Mouse (Mus musculus): ENCODE measurements around the gene Zfp275. TPM values are rescaled to one million over a fixed set of nuclear protein-coding genes. Genes with fewer than 3 reads are reported as not detected.

The Zfp275 gene
- polyA plus RNA-seq, 1 experiment from 2014 or later, result 20.2 TPM

DNA sequence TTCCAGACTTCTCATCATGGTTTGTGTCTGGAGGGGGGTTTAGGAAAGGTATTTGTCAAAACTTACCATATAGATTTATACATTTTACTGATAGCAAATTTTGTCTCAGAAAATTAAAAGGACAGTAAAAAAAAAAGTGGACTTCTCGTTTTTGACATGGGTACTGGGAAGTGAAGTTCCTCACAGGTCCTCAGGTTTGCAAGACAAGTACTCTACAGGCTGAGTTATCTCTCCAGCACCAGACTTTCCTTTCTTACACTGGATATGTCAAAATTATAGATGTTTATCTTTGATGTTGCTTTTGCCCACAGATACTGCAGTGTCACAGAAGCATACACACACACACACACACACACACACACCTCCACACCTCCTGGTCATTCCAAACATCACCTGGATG is 948 bp upstream of the Zfp275 start:
- Histone ChIP-seq H3K4me3 (ENCODE audit: low read depth, low read length) (no peak overlapping the region), H3K4me2 (ENCODE audit: low read depth, low read length) (no peak overlapping the region), H3K9ac (replicated peaks; ENCODE audit: low read length) (no peak overlapping the region), H3K27ac (replicated peaks; ENCODE audit: low read depth, low read length) (no peak overlapping the region), H3K9me3 (replicated peaks; ENCODE audit: control insufficient read depth, low read length) (no peaks in the 10 kb centered on the region), H3K4me1 (ENCODE audit: control insufficient read depth, insufficient read depth, low read length) (no peaks in the 10 kb centered on the region), H3K27me3 (ENCODE audit: control insufficient read depth, insufficient read depth, low read length) (no peaks in the 10 kb centered on the region), H3K36me3 (replicated peaks; ENCODE audit: control insufficient read depth, insufficient read depth, low read depth, low read length) (no peaks in the 10 kb centered on the region)
- DNase-seq (ENCODE audit: low spot score) (no peak), ATAC-seq (replicated peaks; ENCODE audit: insufficient number of reproducible peaks, low FRiP score, low TSS enrichment, low read depth) (no peak)
- WGBS, result 64% methylated on average over 1 of the region's 1 CpGs

DNA sequence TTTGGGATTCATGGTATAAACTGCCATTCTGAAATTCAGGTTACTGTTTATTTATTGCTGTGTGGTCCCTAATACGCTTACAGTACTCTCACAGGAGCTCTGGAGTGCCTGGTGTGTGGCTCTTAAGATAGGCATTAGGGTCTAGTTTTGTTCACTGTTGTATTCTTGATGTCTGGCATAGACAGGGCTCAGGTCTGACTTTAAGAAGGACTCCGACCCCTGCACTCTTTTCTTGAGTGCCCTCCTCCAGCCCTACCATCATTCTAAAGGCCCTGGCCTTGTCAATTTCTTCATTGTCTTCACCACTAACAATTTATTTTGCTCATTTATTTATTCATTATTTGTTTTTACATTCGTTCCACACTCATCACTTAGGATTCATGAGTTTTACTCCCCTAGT is 353 bp upstream of the Zfp275 start:
- peak; percentile 12; the same call in 1 of the 2 replicates for ATAC-seq (replicated peaks; ENCODE audit: insufficient number of reproducible peaks, low FRiP score, low TSS enrichment, low read depth)
- H3K27ac ChIP-seq (replicated peaks; ENCODE audit: low read depth, low read length), result no peak overlapping the region
- no peaks in the 10 kb centered on the region for H3K36me3 ChIP-seq (replicated peaks; ENCODE audit: control insufficient read depth, insufficient read depth, low read depth, low read length)
- DNase-seq (ENCODE audit: low spot score), result no peak
- H3K9ac ChIP-seq (replicated peaks; ENCODE audit: low read length), result no peak overlapping the region
- H3K4me3 ChIP-seq (ENCODE audit: low read depth, low read length), result peak overlapping the region; percentile 56
- no peak overlapping the region for H3K4me2 ChIP-seq (ENCODE audit: low read depth, low read length)
- H3K9me3 ChIP-seq (replicated peaks; ENCODE audit: control insufficient read depth, low read length), result no peaks in the 10 kb centered on the region
- H3K4me1 ChIP-seq (ENCODE audit: control insufficient read depth, insufficient read depth, low read length), result no peaks in the 10 kb centered on the region
- no peaks in the 10 kb centered on the region for H3K27me3 ChIP-seq (ENCODE audit: control insufficient read depth, insufficient read depth, low read length)
- WGBS, result 40% methylated on average over 3 of the region's 3 CpGs

- Histone ChIP-seq H3K27me3 (ENCODE audit: control insufficient read depth, insufficient read depth, low read length) (no peaks in the 10 kb centered on the region), H3K4me3 (ENCODE audit: low read depth, low read length) (peak overlapping the region; percentile 56), H3K4me1 (ENCODE audit: control insufficient read depth, insufficient read depth, low read length) (no peaks in the 10 kb centered on the region), H3K4me2 (ENCODE audit: low read depth, low read length) (peak overlapping the region; percentile 58), H3K27ac (replicated peaks; ENCODE audit: low read depth, low read length) (no peak overlapping the region), H3K36me3 (replicated peaks; ENCODE audit: control insufficient read depth, insufficient read depth, low read depth, low read length) (no peaks in the 10 kb centered on the region), H3K9me3 (replicated peaks; ENCODE audit: control insufficient read depth, low read length) (no peaks in the 10 kb centered on the region), H3K9ac (replicated peaks; ENCODE audit: low read length) (peak overlapping the region; percentile 76)
- DNase-seq (ENCODE audit: low spot score) (peak; percentile 9), ATAC-seq (replicated peaks; ENCODE audit: insufficient number of reproducible peaks, low FRiP score, low TSS enrichment, low read depth) (peak; percentile 70)
- 21% methylated on average over 15 of the region's 15 CpGs for WGBS
Observed at GRCm38 (mm10) chrX:73342941-73343735, 717 bp downstream of the Zfp275 start.

DNA sequence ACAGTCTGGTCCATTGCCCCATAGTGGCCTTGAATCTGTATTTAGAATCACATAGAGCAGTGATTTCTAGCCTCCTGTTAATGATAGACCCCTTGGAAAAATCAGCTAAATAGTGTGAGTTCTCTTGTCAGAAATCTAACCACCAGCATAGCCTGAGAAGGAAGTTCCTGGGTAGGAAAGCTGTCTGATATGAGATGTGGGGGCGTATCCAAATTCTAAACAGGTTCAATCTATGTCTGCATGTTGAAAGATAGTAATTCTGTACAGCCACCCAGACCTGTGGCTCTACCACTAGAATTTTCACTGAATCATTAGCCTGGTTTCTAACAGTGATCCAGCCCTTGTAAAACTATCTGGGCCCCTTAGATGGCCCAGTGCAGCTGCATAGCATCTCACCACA is 1.4 kb downstream of the Zfp275 start:
- WGBS, result 94% methylated on average over 1 of the region's 1 CpGs
- H3K27ac ChIP-seq (replicated peaks; ENCODE audit: low read depth, low read length), result no peak overlapping the region
- no peaks in the 10 kb centered on the region for H3K9me3 ChIP-seq (replicated peaks; ENCODE audit: control insufficient read depth, low read length)
- no peaks in the 10 kb centered on the region for H3K36me3 ChIP-seq (replicated peaks; ENCODE audit: control insufficient read depth, insufficient read depth, low read depth, low read length)
- no peak overlapping the region for H3K4me2 ChIP-seq (ENCODE audit: low read depth, low read length)
- ATAC-seq (replicated peaks; ENCODE audit: insufficient number of reproducible peaks, low FRiP score, low TSS enrichment, low read depth) (no peak), DNase-seq (ENCODE audit: low spot score) (no peak)
- H3K4me3 ChIP-seq (ENCODE audit: low read depth, low read length), result no peak overlapping the region; the same call in 1 of the 2 replicates
- H3K4me1 ChIP-seq (ENCODE audit: control insufficient read depth, insufficient read depth, low read length), result no peaks in the 10 kb centered on the region
- no peaks in the 10 kb centered on the region for H3K27me3 ChIP-seq (ENCODE audit: control insufficient read depth, insufficient read depth, low read length)
- H3K9ac ChIP-seq (replicated peaks; ENCODE audit: low read length), result no peak overlapping the region

- Histone ChIP-seq H3K36me3 (replicated peaks; ENCODE audit: control insufficient read depth, insufficient read depth, low read depth, low read length) (no peaks in the 10 kb centered on the region), H3K4me1 (ENCODE audit: control insufficient read depth, insufficient read depth, low read length) (no peaks in the 10 kb centered on the region), H3K27ac (replicated peaks; ENCODE audit: low read depth, low read length) (no peak overlapping the region), H3K27me3 (ENCODE audit: control insufficient read depth, insufficient read depth, low read length) (no peaks in the 10 kb centered on the region), H3K9me3 (replicated peaks; ENCODE audit: control insufficient read depth, low read length) (no peaks in the 10 kb centered on the region), H3K4me2 (ENCODE audit: low read depth, low read length) (no peak overlapping the region), H3K4me3 (ENCODE audit: low read depth, low read length) (no peak overlapping the region), H3K9ac (replicated peaks; ENCODE audit: low read length) (no peak overlapping the region)
- DNase-seq (ENCODE audit: low spot score) (no peak), ATAC-seq (replicated peaks; ENCODE audit: insufficient number of reproducible peaks, low FRiP score, low TSS enrichment, low read depth) (no peak)
- 81% methylated on average over 1 of the region's 1 CpGs for WGBS
Observed at GRCm38 (mm10) chrX:73344346-73344745, 1.9 kb downstream of the Zfp275 start.

DNA sequence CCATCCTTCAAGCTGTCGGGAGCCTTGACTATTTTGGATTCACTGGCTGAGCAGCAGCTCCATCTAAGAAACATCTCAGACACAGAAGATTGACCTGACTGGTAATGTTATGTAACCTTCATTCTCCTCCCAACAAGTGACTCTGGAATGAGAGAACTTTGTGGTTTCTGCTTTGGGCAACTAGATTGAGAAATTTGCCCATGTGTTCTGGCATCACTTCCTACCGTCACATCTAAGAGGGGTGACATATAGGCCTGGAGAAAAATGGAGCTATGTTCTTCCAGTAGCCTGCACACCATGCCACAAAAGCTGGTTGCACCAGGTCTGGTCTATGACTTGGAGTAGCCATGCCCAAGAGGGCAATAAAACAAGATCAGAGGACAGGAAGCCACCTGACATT is 13.7 kb downstream of the Zfp275 start:
- no peak overlapping the region for H3K4me2 ChIP-seq (ENCODE audit: low read depth, low read length)
- ATAC-seq (replicated peaks; ENCODE audit: insufficient number of reproducible peaks, low FRiP score, low TSS enrichment, low read depth) (no peak), DNase-seq (ENCODE audit: low spot score) (no peak)
- 97% methylated on average over 2 of the region's 2 CpGs for WGBS
- no peak overlapping the region for H3K9ac ChIP-seq (replicated peaks; ENCODE audit: low read length)
- no peaks in the 10 kb centered on the region for H3K27me3 ChIP-seq (ENCODE audit: control insufficient read depth, insufficient read depth, low read length)
- no peaks in the 10 kb centered on the region for H3K4me1 ChIP-seq (ENCODE audit: control insufficient read depth, insufficient read depth, low read length)
- no peak overlapping the region for H3K4me3 ChIP-seq (ENCODE audit: low read depth, low read length)
- H3K36me3 ChIP-seq (replicated peaks; ENCODE audit: control insufficient read depth, insufficient read depth, low read depth, low read length), result peaks cover 10% of the 10 kb centered on the region
- no peaks in the 10 kb centered on the region for H3K9me3 ChIP-seq (replicated peaks; ENCODE audit: control insufficient read depth, low read length)
- no peak overlapping the region for H3K27ac ChIP-seq (replicated peaks; ENCODE audit: low read depth, low read length)

DNA sequence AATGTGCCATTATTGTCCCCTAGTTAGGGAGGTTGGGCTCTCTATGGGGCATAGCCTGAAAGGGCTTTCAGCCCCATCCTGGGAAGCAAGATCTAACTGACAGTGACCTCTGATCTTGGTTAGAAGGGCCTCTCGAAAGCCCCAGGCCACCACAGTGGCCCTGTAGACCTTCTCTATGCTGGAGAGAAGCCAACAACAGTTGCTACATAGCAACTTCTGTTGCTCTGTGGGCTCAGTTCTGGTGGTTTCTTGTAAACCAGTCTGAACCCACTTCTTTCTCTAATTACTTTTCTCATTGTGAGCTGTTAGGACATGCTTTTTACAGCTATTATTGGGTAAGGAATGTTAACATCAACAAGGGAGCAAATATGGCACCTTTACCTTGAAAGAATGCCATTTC is 14.3 kb downstream of the Zfp275 start:
- no peak for ATAC-seq (replicated peaks; ENCODE audit: insufficient number of reproducible peaks, low FRiP score, low TSS enrichment, low read depth)
- 77% methylated on average over 1 of the region's 1 CpGs for whole genome bisulfite sequencing
- peaks cover 10% of the 10 kb centered on the region for H3K36me3 ChIP-seq (replicated peaks; ENCODE audit: control insufficient read depth, insufficient read depth, low read depth, low read length)

GRCm38 (mm10) chrX:73363291-73363690 is 20.9 kb downstream of the Zfp275 start:
- Histone ChIP-seq H3K4me2 (ENCODE audit: low read depth, low read length) (no peak overlapping the region), H3K4me1 (ENCODE audit: control insufficient read depth, insufficient read depth, low read length) (no peaks in the 10 kb centered on the region), H3K4me3 (ENCODE audit: low read depth, low read length) (no peak overlapping the region), H3K36me3 (replicated peaks; ENCODE audit: control insufficient read depth, insufficient read depth, low read depth, low read length) (no peaks in the 10 kb centered on the region), H3K27me3 (ENCODE audit: control insufficient read depth, insufficient read depth, low read length) (no peaks in the 10 kb centered on the region), H3K27ac (replicated peaks; ENCODE audit: low read depth, low read length) (no peak overlapping the region), H3K9me3 (replicated peaks; ENCODE audit: control insufficient read depth, low read length) (no peaks in the 10 kb centered on the region), H3K9ac (replicated peaks; ENCODE audit: low read length) (no peak overlapping the region)
- DNase-seq (ENCODE audit: low spot score) (no peak), ATAC-seq (replicated peaks; ENCODE audit: insufficient number of reproducible peaks, low FRiP score, low TSS enrichment, low read depth) (no peak)

More for the DNA sequence above, 14.3 kb downstream of the Zfp275 start:
- no peak overlapping the region for H3K27ac ChIP-seq (replicated peaks; ENCODE audit: low read depth, low read length)
- no peak overlapping the region for H3K9ac ChIP-seq (replicated peaks; ENCODE audit: low read length)
- no peak for DNase-seq (ENCODE audit: low spot score)
- no peaks in the 10 kb centered on the region for H3K27me3 ChIP-seq (ENCODE audit: control insufficient read depth, insufficient read depth, low read length)
- no peaks in the 10 kb centered on the region for H3K9me3 ChIP-seq (replicated peaks; ENCODE audit: control insufficient read depth, low read length)
- H3K4me3 ChIP-seq (ENCODE audit: low read depth, low read length), result no peak overlapping the region
- no peaks in the 10 kb centered on the region for H3K4me1 ChIP-seq (ENCODE audit: control insufficient read depth, insufficient read depth, low read length)
- no peak overlapping the region for H3K4me2 ChIP-seq (ENCODE audit: low read depth, low read length)
